Mouse (Mus musculus) kidney, adult 8-10 months (tissue): ENCODE measurements around the gene Nsd2.

Source experiments
- DNase-seq, 2 experiments: peaks; one replicate each; pipeline ENCODE4 v3.0.0; 2022

Gene Nsd2

DNA sequence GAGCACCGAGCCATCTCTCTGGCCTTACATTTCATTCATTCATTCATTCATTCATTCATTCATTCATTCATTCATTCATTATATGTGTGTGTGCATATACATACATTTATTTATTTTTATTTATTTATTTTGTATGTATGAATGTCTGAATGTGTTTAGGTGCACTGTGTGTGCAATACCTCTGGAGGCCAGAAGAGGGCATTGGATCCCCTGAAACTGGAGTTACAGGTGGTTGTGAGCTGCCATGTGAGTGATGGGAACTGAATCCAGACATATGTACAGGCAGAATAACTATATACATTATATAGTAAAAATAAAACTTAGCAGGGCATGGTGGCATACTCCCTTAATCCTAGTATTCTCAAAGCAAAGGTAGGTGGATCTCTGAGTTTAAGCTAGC is 32.6 kb downstream of the Nsd2 start:
- DNase-seq, result no peak

DNA sequence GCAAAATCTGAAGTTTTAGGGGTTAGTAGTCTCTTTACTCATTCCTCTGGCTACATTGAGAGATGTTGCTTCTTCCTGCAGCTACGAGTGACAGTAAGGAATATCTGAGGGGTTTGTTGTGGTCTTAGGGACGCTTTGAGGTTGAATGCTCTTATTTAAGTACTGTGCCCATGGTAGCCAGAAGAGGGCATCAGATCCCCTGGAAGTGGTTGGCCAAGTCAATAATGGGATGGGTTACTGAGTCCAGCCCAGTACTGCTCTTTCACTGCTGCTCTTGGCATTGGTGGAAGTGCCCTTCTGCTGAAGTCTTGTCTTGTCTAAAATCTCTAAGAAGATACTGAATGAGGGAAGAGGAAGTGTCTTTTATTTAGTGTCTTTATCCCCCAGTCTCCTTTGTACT is 33.5 kb downstream of the Nsd2 start:
- peak; percentile 5 to 8 for DNase-seq

DNA sequence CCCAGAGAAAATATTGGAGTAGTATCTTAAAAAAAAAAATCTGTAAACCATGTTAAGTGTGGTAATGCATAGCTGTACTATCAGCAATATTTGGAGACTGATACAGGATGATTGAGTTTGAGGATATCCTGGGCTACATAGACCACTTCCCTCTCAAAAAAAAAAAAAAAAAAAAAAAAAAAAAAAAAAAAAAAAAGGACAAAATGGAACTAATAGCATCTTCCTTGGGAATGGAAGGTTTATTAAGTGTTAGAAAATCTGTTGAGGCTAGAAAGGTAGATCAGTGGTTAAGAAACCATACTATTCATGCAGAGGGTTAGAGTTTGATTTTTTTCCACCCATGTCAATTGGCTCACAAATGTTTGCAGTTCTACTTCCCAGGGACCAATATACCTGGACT is 37.2 kb downstream of the Nsd2 start:
- DNase-seq, result no peak

DNA sequence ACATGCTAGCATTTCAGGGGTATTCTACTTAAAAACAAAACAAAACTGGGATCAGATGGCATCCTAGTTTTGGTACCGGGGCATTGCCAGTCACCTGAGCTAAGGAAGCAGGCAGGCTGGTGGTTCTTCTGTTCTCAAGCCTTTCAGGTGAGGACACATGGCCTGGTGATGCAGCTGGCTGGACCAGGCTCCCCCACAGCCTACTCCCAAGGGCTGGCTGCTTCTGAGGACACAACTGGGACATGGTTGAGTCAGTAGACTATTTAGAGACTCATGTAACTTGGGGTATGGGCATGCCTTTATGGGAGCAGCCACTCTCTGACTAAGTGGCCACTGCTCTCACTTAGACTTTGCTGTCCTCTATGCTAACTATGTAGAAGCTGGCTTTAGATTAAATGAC is 54.9 kb downstream of the Nsd2 start:
- no peak for DNase-seq

DNA sequence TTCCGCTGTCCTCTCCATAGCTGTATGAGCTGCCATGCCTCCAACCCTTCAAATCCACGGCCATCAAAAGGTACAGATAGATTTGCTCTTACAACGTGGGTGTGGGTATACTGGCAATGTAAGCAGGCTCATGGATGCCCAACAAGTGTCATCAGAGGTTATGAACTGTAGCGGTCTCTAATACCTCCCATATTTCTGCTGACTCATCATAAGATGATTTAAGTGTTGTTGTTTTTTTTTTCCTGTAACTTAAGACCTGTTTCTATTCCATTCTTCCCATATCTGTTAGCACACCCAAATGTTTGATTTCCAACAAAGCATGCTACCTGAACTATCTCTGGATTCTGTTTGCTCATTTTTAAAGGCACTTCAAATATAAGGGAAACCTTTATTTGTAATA is 60.6 kb downstream of the Nsd2 start:
- DNase-seq, result no peak

DNA sequence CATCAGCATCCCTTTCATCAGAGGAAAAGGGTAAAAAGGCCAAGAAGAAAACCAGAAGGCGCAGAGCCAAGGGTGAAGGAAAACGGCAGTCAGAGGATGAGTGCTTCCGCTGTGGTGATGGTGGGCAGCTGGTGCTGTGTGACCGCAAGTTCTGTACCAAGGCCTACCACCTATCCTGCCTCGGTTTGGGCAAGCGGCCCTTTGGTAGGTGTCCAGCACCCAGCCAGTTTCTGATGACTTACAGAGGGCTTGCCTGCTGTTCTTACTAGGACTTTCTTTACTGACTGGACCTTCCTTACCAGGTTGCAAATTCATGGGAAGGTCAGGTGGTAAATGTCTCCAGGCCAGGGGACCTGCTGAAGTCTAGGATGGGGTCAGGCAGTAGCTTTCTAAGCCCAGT is 72.9 kb downstream of the Nsd2 start:
- DNase-seq, result no peak

DNA sequence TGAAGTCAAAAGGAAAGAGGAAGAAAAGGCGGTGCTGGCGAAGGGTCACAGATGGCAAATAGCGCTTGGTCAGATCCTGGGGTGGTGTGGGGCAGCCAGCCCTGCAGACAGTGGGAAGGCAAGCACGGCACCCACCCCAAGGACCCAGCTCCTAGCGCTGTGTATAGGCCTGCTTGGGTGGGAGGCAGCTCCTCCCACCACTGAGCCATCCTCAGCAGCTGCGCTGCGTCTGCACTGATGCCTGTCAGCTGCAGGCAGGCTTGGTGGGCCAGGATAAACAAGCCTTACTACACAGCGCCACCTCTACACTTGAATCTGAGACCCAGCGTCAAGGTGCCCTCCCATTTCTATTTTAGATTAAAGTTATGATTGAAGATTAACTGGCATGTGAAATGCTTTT is 74.6 kb downstream of the Nsd2 start:
- no peak for DNase-seq

DNA sequence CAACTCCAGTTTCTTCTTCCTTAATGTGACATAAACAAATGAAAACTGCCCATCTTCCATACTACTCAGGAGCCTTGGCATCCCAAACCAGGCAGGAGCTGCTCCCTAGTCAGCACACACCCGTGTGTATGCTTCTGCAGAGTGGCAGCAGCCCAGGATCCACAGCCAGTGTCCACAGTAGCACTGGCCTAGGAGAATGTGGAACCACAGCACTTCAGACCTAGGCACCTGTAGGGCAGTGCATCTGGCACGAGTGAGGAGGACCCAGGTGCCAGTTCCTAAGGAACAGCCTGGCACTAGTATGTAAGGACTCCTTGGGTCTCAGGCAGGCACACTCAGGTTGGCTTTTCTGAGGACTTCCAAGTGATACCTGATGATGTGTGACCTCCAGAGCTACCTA is 76.6 kb downstream of the Nsd2 start:
- DNase-seq, result no peak

DNA sequence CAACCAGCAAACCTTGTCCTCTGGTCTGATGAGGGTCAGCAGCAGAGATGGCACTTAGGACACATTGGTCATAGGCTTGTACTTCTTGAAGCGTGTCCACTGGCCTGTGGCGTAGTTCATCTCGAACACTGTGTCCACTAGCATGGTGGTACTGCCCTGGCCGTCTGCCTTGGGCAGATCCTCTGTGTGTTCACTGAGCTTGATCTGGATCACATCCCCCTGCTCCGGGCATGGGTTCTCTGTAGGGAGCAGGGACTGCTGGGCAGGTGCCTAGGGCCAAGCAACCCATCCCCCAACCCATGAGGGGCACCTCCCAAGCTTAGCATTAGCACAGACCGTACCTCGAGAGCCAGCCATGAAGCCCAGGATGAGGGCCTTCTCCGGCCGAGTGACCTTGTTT is 78.1 kb downstream of the Nsd2 start:
- peak in 1 of 2 experiments; percentile 25 for DNase-seq

DNA sequence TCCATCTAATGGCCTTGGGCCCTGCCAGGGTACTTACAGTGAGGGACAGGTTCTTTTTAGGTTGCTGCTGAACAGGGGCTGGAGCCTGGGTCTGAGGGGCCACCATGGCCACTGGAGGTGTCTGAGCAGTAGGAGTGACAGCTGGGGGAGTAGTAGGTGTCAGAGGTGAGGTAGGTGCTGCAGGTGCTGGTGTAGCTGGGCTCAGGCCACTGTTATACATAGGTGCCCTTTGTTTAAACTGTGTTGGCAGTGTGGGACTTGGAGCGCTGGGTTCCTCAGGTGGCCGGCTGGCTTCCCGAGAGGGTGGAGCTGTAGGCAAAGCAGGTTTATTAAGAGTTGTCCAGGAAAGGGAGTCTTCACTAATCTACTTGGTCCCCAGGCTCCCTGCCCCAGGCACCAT is 78.7 kb downstream of the Nsd2 start:
- no peak for DNase-seq

DNA sequence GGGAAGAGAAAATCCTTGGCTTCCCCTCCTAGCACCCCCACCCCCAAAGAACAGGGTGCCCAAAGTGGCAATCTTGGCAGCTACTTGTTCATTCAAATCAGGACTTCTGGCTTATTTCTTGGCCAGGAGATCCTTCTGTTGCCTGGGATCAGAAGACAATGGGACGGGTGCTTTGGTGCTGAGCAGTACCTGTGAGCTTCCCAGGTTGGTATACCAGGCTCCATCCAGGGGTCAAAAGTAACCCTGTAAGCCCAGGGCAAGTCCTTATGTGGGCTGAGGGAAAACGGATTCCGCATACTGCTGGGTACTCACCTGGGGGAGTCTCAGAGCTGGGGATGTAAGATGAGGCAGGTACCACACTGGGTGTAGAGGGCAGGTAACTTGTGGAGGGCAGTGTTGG is 79.6 kb downstream of the Nsd2 start:
- no peak for DNase-seq

DNA sequence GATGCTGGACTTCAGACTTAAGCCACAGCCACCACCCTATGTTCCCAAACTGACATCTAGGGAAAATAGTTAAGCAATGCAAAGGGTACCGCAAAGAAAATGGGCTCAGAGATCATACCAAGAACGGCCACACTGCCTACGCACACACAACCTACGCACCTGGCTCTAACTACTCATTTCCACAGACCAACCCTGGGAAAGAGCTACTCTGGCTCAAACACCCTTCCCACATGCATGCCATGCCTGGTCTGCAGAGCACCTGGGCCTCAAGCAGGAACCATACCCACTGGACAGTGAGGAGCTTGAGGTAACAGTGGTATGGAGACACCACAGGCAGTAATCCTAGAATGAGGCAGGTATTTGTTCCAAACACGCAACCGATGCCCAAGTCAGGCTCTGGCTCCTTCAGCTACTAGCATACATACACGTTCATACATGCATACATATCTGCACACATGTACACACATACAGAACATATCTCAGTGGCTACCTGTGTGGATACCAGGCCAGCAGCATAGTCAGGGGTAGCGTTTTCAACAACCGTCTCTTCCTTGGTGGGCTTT is 80.3 kb downstream of the Nsd2 start:
- DNase-seq, result peak in 1 of 2 experiments; percentile 0

DNA sequence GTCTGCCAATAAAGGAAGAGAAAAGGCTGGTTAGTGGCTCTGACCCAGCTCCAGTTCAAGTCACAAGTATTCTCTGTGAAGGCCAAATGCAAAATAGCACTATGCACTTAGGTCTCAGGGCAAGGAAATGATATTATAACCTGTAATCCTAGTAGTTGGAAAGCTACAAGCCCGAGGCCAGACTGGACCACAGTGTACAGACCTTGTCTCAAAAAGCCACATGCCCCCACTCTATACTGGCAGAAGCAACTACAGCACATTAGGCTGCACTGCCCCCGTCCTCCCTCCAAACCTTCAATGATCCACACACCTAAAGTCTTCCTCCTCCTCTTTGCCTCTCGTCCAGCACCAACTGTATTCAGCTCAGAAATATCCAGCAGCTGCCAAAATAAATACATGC is 80.8 kb downstream of the Nsd2 start:
- no peak for DNase-seq

DNA sequence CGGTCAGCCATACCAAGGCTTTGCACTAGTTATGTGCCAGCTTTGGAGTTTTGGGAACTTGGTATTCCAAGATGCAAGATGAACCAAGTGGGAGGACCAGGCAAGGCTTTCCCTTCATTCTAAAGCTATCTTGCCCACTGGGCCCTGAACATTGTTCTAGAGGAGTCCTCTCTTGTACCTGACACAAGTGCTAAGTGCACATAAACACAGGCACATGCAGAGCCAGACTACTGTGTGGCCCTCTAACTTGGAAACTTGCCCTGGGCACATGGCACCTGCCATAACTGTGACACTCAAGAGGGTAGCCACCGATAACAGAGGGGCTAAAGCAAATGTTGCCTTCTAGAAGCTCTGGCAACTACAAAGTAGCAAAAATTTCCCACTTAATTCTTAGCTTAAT is 82.2 kb downstream of the Nsd2 start:
- no peak for DNase-seq

DNA sequence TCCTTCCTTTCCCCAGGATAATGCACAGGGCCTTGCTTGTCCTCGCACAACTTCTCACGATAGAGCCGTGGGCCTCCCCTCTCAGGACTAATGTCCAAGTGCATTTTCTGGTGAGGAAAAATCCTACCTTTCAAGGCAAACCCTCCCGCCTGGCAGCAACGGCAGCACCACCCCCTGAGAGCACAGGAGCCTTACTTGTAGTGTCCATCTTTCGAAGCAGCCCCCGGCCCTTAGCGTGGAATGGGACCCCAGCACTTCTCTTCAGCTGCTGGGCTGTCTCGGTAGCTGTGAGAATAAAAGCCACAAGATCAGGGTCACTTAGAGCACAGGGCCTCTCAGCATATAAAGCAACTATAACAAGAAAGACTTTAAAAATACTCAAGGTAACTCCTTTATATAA is 82.7 kb downstream of the Nsd2 start:
- DNase-seq, result no peak

DNA sequence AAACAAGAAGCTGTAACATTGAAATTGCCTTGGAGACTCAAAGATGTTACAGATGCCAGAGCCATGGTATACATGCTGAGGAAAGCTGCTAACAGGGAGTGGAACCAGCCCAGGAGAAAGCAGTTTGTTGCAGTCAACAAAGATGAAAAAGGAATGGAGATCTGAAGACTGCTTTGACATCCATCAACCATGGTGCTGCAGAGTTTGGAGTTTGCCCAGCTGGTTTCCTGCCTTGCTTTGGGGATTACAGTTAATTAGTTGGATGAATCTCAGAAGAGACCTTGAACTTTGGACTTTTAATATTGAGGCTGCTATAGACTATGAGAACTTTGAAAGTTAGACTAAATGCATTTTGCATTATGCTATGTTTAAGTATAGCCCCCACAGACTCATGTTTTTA is 94.5 kb downstream of the Nsd2 start:
- peak in 1 of 2 experiments; percentile 33 for DNase-seq

DNA sequence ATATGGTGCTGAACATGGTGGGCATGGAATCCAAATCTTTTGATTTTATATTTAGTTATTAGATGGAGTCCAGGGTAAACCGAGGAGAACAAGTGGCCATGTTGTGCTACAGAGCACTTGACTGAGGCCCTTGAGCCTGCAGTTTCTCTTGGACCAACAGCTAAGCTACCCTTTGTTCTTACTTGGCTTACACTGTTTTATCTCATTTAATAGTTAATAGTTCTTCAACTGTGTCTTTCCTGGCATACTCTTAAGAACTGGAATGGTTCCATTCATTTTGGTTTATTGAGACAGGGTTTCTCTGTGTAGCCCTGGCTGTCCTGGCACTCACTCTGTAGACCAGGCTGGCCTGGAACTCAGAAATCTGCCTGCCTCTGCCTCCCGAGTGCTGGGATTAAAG is 96.1 kb downstream of the Nsd2 start:
- DNase-seq, result peak in 1 of 2 experiments; percentile 39

DNA sequence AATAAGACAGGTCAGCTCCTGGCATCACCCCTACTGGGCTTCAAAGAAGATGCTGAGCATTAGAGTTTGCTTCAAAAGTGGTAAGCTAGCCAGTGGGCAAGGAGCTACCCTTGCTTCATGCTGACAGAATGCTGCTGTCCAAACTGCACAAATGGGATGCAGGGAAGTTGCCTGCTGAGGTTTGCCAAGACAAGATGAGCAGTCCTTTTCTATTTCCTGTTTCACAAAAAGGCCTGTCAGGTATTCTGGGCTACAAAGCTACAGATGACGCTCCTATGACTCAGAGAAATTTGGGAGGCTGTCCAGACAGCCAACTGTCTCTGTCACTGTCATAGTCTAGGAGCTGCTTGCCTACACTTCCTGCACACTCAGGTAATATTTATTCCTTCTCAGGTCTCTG is 98.9 kb downstream of the Nsd2 start:
- DNase-seq, result no peak

DNA sequence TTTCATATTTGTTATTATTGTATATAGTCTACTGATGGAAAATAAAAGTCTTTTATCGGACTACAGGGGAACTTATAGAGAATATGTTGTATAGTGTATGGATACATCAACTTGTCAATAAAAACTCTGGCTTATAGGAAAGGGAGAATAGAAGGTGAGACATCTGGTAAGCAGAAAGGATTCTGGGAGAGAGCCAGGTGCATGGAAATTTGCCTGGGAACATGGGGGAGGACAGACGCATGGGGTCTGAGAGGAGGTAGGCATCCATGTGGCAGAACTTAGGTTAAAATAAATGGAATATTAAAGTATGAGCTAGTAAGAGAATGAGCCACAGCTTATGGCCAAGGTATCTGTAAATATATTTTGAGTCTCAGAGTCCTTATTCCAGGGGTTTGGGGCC is 99.5 kb downstream of the Nsd2 start:
- no peak for DNase-seq

DNA sequence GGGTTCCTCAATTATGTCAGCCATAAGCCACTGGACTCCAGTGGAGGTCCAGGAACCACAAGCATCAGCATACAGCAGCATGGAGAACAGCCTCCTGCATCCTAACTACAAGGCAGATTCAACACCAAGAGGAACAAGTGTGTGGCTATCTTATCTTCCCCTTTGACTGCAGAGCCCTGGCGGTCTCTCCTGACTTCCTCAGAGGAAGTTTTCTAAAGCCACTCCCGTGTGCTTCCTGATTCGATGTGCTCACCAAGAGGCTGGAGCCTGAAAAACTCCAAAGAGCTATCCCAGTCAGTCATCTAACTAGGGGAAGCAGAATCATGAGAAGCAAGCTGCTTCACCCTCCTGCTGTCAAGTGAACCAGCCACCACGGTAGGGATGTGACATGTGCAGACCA is 100.4 kb downstream of the Nsd2 start:
- DNase-seq, result no peak

DNA sequence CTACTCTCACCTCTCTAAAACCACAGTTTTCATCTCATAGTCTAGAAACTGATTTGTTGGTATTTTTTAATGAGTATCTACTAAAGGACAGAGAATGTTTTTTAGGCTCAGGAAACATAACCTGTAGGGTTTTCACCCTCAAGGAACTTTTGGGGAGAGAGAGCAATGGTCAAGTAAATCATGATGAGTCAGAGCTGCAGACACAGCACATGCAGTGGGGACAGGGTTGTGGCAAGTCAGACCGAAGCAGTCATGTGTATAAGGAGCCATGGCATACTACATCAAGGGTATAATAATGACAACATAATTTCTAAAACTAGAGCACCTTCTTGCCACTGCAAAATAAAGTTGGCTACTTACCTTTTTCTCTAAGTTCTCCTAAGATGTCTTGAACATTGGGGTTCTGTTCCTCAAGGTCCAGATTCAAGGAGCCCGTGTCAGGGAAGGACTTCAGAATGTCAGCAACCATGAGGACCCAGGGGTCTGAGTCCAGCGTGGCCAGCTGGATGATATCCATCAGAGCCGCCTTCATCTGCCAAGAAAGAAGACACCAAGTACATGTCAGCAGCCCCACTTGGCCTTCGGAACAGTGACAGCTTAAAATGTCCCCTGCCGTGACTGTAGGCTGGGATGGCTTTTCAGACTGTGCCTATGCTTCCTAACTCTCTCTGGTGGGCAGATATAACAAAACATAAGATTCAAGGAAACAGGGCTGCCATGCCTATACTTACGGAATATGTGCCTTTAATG is 101.1 kb downstream of the Nsd2 start:
- no peak for DNase-seq

DNA sequence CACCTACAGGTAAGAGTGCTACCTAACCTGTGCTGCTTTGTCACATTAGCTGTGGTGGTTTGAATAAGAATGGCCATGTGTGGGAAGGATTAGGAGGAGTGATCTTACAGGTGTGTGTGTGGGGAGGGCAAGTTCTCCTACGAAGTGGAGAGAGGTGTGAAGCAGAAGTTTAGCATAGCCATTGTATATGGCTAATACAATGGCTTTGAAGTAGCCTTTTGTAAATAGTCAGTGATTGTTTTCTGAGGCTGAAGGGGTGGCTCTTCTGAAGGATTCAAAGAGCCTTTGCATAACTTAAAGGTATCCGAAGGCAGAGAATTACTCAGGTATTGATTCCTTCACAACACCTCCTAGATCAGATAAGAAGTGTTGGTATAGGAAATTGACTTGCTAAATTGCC is 102.0 kb downstream of the Nsd2 start:
- no peak for DNase-seq

DNA sequence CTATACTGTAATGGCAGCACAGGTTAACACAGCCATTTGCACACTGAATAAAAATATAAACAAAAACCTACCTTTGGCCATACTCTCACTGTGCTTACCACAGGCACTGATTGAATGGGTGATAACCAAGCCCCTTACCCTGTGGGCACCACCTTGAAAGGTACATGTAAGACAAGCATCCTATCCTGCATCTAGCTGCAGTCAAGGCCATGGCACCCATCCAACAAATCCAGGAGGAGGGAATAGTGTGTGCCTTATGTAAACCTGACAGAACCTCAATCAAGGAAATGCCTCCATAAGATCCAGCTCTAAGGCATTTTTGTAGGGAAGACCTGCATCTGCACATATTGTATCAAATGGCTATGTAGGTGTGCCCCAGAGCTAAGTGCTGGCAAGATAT is 105.6 kb downstream of the Nsd2 start:
- DNase-seq, result no peak

DNA sequence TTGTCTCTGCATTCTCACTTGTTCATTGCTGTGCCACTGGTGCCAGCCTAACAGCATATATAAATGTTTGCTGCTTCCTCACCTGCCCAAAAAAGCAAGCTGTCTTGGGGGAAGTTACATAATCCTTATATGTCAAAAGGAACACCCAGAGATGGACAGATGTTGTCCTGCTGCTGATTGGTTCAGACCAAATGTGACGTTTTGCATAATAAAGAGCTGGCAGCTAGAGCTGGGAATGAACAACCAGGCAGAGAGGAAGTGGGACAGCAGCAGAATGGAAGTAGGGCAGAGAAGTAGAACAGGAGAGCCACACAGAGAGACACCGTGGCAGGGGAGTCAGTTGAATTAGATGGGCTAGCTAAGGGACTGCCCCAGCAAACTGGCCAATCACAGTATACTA is 111.9 kb downstream of the Nsd2 start:
- DNase-seq, result no peak

DNA sequence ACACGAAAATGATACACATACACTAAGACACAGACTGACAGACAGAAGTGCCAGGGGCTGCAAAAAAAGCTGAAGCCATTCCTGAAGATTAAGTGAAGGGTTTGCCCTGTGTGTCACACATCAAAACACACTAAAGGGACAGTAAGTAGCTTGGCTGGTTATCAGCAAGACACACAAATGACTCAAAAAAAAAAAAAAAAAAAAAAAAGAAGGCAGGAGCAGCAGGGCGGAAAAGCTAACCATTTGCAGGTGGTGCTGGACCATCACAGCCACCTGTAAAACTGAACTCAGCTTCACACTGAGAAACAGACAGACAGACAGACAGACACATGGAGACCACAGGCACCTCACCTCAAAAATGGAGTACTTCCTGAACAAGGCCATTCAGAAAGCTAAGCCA is 113.6 kb downstream of the Nsd2 start:
- DNase-seq, result no peak
